Mouse (Mus musculus) kidney, embryonic 15.5 days (tissue): ENCODE measurements at regions not wholly inside any gene's neighbourhood (a gene's known extent, or its start where the extent isn't known, plus 50 kb on each side); places are given as distances from the start of the nearest gene placed in this dataset.

Experiments used
- ATAC-seq: fragments of 200-750 bp; cut with Nextera tagmentation; replicated peaks from 2 replicates; pipeline ENCODE4 v1.8.0; 2017; ENCODE audit warnings: moderate TSS enrichment; ENCODE audit not compliant: low FRiP score
- H3K27ac ChIP-seq: fragments of 300-500 bp; sonication (generic); 2 replicates; pipeline ENCODE4 v1.5.1; 2015; ENCODE audit warnings: mild to moderate bottlenecking, inconsistent platforms
- H3K27me3 ChIP-seq: fragments of 300-500 bp; sonication (generic); 2 replicates; pipeline ENCODE4 v1.6.1; 2015; ENCODE audit warnings: inconsistent platforms
- H3K36me3 ChIP-seq: fragments of 300-500 bp; sonication (generic); 2 replicates; pipeline ENCODE4 v1.6.1; 2015; ENCODE audit warnings: inconsistent platforms
- H3K4me1 ChIP-seq: fragments of 300-500 bp; sonication (generic); 2 replicates; pipeline ENCODE4 v1.6.1; 2015; ENCODE audit warnings: inconsistent platforms
- H3K4me2 ChIP-seq: fragments of 300-500 bp; sonication (generic); 2 replicates; pipeline ENCODE4 v1.6.1; 2015; ENCODE audit warnings: moderate library complexity, mild to moderate bottlenecking, inconsistent platforms
- H3K4me3 ChIP-seq: fragments of 300-500 bp; sonication (generic); replicated peaks from 2 replicates; pipeline ENCODE4 v1.5.1; 2015; ENCODE audit warnings: mild to moderate bottlenecking, inconsistent platforms
- H3K9ac ChIP-seq: fragments of 300-500 bp; sonication (generic); 2 replicates; pipeline ENCODE4 v1.6.1; 2015; ENCODE audit warnings: mild to moderate bottlenecking, inconsistent platforms
- H3K9me3 ChIP-seq: fragments of 300-500 bp; sonication (generic); replicated peaks from 2 replicates; pipeline ENCODE4 v1.6.1; 2016; ENCODE audit warnings: inconsistent platforms
- WGBS: fragments of 180-500 bp; shearing (Covaris S2); methylation state at CpG from one replicate; pipeline ENCODE4 v1.1.7; 2015; ENCODE audit warnings: mixed read lengths; 5-methylcytosine and 5-hydroxymethylcytosine counted together

DNA sequence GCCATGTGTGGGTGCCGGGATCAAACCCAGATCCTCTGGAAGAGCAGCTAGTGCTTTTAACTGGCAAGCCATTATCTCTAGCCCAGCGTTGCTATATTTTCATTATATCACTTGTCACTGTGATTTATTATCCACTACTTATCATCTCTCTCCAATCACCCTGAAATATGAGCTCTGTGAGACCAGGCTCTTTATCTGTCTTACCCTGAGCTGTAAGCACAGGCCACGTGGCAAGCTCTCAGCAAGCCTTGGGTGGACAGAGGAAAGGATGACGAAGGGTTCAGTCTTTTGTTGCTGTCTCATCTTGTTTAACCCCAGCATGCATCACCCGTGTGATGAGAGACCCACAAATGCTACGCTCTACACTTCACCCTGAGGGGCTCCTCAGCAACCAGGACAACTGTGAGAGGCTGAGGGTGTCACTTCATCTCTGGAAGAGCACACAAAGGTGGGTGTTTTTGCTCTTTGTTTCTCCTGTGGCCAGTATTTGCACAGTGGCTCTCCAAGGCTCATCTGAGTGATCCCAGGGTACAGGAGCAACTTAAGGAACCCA is 90.9 kb downstream of the Cdc7 start:
- Histone ChIP-seq H3K4me3 (no peak overlapping the region), H3K4me2 (no peak overlapping the region), H3K9me3 (no peaks in the 10 kb centered on the region), H3K36me3 (no peaks in the 10 kb centered on the region), H3K9ac (no peak overlapping the region), H3K4me1 (peaks cover 38% of the 10 kb centered on the region), H3K27ac (peak overlapping the region; percentile 42; the same call in 1 of the 2 replicates), H3K27me3 (no peaks in the 10 kb centered on the region)
- 42% methylated on average over 6 of the region's 6 CpGs for WGBS
- no peak for ATAC-seq

- no peak overlapping the region for H3K4me2 ChIP-seq
- no peak overlapping the region for H3K4me3 ChIP-seq
- no peaks in the 10 kb centered on the region for H3K9me3 ChIP-seq
- H3K36me3 ChIP-seq = no peaks in the 10 kb centered on the region
- peak; percentile 59; the same call in 1 of the 2 replicates for ATAC-seq
- WGBS = 33% methylated on average over 3 of the region's 3 CpGs
- H3K27me3 ChIP-seq = no peaks in the 10 kb centered on the region
- peak overlapping the region; percentile 42; the same call in 1 of the 2 replicates for H3K27ac ChIP-seq
- peaks cover 36% of the 10 kb centered on the region for H3K4me1 ChIP-seq
- no peak overlapping the region for H3K9ac ChIP-seq
Measured at GRCm38 (mm10) chr5:107055455-107055854, 91.3 kb downstream of the Cdc7 start.
